Mouse (Mus musculus) stomach, postnatal 0 days (tissue): ENCODE results near the gene Inhbe.

Experiments used
- CTCF ChIP-seq: IDR thresholded peaks from 2 replicates; pipeline ENCODE4 v1.5.1; 2016; ENCODE audit warnings: antibody characterized with exemption, low read depth, mild to moderate bottlenecking, moderate library complexity
- EP300 ChIP-seq: optimal IDR thresholded peaks from 2 replicates; pipeline ENCODE3; 2016; ENCODE audit warnings: antibody characterized with exemption

DNA sequence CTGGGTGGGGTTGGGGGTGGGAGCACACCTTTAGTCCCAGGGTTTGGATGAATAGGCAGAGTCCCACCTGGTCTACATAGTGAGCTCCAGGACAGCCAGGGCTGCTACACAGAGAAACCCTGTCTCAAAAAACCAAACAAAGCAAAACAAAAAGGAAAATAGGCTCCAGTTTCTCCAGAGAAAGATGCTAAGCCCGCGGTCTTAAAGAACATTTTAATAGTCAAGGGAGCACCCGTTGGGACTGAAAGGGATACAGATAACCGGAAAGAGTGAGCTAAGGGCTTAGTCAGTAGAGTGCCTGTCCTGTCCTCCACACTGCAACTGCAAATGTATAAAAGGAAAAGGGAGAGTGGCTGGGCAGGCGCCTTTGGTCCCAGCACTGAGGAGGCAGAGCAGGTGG is 12.9 kb upstream of the Inhbe start:
- no peak for TF ChIP-seq EP300
- no peak for TF ChIP-seq CTCF
